Mouse (Mus musculus): ENCODE results near the gene Kazald1.

DNA sequence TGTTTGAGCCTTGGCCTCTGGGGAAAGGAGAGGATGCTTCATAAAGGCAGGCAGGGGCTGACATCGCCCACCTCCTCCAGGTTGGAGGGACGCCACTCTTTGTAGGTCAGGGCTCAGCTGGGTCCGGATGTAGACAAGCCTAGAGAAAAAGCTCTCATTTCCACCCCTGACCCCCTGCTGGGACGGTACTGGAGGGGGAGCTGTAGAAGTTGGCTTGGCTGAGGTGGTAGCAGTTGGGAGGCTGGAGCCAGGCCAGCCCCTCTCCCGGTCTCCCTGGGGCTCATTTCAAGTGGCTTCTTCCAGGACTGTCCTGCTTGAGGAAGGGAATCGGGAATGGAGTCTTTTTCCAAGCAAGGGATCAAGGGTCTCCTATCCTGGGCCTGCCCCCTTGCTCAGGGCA is 31.6 kb downstream of the Kazald1 start:
- no peak for TF ChIP-seq CTCF (IDR thresholded peaks at IDR 0.05)
- no peak for TF ChIP-seq EP300 (IDR thresholded peaks at IDR 0.05)
